Mouse (Mus musculus): ENCODE data around the gene Rps6ka5.

Gene Rps6ka5

DNA sequence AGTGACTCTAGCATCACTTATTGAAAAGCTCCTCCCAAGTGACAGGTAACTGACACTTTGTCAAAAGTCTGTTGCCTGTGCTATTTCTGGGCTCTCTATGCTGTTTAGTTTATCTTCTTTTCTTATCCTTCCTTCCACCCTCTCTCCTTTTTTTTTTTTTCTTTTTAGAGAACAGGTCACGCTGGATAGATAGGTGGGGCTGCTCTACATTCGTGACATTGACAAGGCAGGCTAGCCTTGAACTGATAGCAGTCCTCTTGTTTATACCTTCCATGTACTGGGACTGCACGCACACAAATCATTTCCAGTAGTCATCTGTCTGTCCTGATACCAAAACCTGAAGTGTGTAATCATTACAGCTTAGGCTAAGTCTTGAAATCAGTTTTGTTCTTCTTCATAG lies 132.1 kb downstream of the Rps6ka5 start:
- no peak for DNase-seq (ENCODE audit: low spot score)

DNA sequence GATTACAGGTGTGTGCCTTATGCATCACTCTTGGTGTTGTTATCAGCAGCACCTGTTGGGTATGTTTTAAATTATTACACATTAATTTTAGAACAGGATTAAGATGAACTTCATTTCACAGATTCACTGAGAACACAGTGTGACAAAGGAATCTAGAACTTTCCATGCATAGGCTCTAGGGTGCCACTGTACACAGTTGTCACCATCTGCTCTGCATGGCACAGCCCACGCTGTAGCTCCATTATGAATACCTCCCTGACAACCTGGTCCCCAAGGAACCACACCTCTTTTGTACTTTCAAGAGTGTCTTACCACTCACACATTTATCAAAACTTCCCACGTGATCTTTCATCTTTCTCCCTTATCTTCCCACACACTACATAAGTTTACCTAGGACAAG lies 140.2 kb downstream of the Rps6ka5 start:
- DNase-seq (ENCODE audit: low spot score), result peak; percentile 29

DNA sequence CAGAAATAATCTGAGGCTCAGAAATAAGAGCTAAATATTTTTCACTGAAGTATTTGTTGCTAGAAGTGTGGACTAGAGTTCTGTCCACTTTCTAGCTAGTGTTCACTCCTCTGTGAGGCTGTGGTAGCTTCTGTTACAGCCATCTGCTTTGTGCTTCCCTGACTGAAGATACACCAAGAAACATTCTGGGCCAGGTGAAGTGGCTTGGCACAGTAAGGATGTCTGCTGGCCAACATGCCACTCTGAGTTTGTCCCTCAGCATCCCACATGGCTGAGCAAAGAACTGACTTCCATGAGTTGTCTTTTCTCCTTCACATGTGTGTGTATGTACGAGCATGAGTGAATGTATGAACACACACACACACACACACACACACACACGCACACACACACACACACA lies 147.6 kb downstream of the Rps6ka5 start:
- no peak for DNase-seq (ENCODE audit: low spot score)

DNA sequence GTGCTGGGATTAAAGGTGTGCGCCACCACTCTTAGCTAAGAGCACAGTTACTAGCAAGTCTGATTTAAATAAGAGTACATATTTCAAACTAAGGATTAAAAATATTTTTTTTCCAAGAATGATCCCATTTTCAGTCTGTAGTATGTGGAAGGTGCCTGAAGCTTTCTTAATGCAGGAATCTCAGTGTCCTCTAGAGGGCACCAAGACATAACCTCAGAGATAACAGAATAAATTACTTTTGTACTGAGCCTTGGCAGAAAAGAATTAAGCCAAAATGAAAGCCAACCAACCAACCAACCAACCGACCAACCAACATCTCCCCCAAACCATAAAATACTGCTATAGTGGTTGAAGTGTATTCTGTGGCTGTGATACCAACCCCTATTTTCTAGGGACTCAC lies 148.5 kb downstream of the Rps6ka5 start:
- DNase-seq (ENCODE audit: low spot score), result peak; percentile 82

DNA sequence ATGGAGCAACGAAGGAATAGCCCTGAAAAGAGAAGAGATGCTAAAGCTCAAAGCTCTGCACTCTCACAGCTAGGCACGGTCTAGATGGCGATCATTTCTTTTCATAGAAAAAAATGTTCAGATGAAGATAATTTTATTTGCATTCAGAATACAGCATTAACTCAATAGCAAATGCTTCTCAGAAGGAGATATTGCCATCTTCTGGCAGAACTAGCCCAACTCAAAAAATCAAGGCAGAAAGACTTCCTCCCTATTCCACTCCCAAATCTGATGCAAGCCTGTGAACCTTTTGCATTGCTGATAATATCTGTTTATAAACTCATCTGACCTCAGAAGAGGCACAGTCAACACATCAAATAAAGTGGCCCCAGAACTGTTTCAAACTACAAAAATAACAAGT lies 151.0 kb downstream of the Rps6ka5 start:
- DNase-seq (ENCODE audit: low spot score), result no peak

GRCm38 (mm10) chr12:100570522-100571072 lies 156.2 kb downstream of the Rps6ka5 start:
- no peak for DNase-seq (ENCODE audit: low spot score)

DNA sequence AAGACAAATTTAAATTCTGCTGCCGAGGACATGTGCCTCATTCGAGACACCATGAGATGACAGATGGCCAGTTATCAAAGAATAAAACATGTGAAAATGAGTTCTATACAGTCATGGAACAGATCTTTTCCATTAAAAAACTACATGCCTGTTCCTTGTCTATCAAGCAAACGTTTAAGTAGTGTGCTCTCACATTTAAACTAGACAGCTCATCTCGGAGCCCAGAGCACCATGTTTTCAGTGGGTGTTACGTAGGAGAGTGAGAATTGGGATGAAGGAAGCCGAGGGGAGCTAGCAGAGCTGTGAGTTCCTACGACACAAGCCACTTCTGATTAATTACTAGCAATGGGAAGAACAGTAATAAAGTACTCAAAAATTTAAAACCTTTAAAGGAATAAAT lies 158.0 kb downstream of the Rps6ka5 start:
- DNase-seq (ENCODE audit: low spot score), result peak; percentile 61

- DNase-seq (ENCODE audit: low spot score), result no peak
These were observed 158.7 kb downstream of the Rps6ka5 start for GRCm38 (mm10) chr12:100568105-100568504.

GRCm38 (mm10) chr12:100567627-100568026 lies 159.2 kb downstream of the Rps6ka5 start:
- DNase-seq (ENCODE audit: low spot score), result no peak

GRCm38 (mm10) chr12:100553675-100554074 lies 173.1 kb downstream of the Rps6ka5 start:
- no peak for DNase-seq (ENCODE audit: low spot score)

- DNase-seq (ENCODE audit: low spot score), result no peak
These were observed 174.8 kb downstream of the Rps6ka5 start for GRCm38 (mm10) chr12:100551972-100552371.

DNA sequence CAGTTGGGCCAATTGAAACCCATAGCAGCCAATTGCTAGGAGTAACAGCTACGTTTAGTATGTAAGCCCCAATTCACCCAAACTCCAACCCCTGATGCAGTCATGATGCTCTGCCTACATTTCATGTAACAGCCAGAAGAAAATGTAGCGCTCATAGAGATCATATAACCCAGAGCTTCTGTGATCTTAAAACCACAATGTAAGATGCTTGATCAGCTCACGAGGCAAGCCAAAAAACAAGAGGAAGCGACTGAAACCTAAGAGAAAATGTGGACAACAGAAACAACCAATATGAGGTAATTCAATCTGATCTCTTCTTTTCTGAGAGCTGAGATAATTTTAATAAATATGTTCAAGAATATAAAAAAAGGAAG lies 182.6 kb downstream of the Rps6ka5 start:
- DNase-seq (ENCODE audit: low spot score), result no peak

GRCm38 (mm10) chr12:100543437-100544193 lies 183.2 kb downstream of the Rps6ka5 start:
- DNase-seq (ENCODE audit: low spot score), result no peak

DNA sequence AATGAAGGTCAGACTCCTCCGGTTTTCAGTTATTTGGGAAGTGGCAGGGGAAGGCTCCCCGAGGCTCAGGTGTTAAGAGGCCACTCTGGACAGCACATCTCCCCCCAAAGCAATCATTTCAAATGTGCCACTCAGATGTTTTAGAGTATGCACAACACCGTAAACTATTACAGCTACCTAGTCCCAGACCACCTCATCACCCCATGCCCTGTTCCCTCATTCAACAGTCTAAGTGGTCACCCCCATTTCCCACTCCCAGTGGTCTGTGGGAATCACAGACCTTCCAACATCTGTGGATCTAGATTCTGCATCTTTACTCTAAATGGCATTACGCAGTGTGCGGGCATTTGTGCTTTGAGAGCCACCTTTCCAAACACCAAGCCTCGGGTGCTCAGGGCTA lies 184.3 kb downstream of the Rps6ka5 start:
- DNase-seq (ENCODE audit: low spot score), result no peak

- DNase-seq (ENCODE audit: low spot score), result no peak
These were observed 184.7 kb downstream of the Rps6ka5 start for GRCm38 (mm10) chr12:100542076-100542475.

DNA sequence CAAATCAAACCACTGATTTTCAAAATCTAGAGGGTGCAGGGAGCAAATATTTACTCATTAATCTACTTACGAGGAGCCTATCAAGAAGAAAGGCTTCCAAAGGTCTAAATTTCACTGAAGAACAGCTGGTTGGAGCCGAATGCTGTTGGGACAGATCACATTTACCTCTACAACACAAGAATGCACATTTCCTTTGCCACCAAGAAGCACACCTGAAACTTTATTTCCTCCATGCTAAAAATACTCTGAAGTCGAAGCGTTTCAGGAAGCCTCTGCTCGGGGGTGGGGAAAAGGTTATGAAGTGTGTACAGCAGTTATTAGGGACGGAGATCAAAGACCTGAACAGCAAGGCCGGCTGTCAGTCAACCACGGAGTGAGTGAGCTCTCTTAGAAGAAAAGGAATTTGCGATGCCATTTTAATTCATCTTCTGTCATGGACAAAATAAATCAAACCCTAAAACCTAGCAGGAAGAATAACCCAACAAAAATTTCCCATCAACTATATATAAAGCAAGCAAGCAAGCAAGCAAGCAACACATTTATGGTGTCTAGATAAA lies 187.5 kb downstream of the Rps6ka5 start:
- no peak for DNase-seq (ENCODE audit: low spot score)

DNA sequence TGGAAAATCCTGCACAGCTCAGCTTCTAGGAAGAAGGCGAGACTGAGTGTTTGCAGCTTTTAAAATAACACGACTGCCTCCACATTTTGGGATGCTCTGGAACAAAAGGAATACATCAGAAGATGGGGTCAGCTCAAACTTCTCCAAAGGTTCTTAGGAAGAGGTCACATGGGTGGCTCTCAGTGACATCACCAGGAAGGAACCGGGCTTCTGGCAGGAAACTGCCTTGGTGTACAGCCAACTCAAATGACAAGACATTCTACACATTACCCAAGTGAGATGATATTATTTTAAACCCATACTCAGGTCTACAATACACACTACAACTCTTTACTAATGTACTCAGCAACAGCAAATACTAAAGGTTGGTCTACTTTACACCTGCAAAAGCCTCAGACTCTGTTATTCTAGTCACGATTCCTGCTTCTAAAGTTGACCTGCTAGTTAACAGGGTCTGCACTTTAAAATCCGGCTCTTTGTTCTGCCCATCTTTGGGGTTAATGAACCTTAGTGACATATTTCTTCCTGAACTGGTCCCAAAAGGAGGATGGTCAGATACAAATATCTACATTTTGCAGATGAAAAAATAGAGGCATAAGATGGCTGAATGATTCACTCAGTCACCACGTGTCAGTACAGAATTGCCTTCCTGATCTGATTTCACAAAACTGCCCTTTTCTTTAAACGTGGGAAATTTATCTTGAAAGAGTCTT lies 188.2 kb downstream of the Rps6ka5 start:
- no peak for DNase-seq (ENCODE audit: low spot score)

DNA sequence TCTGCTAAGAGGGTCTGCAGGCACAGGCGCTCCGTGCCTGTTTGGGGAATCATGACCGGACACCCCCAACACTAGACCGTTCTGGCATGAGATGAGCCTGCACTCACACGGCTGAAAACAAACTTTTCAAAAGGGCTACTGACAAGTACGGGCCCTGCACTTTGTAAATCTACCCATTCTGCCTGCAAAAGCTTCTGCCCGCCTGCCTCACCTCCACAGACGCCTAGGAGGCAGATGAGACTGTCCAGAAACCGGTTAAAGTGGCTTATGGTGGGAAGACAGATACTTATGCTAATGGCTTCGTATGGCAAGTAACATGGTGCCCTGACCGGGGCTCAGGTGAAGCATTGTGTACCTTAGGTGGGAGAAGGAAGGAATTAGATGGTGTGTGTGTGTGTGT lies 189.7 kb downstream of the Rps6ka5 start:
- DNase-seq (ENCODE audit: low spot score), result no peak

DNA sequence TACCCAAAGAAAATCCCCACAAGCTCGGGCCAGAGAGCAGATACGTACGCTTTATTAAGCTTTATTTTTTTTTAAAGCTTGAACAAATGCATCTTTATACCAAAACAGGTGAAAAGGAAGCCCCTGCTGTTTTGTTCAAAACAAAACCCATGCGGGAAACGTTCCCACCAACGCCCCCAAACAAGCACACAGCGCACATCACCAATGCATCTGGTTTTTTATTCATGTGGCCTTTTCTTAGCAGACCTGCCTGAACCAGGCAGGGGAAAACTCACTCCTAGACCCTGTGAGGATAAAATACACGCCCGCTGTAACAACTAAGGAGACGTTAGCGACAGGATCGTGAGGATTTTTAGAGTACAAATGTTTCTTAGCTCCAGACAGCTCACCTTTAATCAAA lies 191.8 kb downstream of the Rps6ka5 start:
- no peak for DNase-seq (ENCODE audit: low spot score)

- no peak for DNase-seq (ENCODE audit: low spot score)
These were observed 192.8 kb downstream of the Rps6ka5 start for GRCm38 (mm10) chr12:100534028-100534427.

DNA sequence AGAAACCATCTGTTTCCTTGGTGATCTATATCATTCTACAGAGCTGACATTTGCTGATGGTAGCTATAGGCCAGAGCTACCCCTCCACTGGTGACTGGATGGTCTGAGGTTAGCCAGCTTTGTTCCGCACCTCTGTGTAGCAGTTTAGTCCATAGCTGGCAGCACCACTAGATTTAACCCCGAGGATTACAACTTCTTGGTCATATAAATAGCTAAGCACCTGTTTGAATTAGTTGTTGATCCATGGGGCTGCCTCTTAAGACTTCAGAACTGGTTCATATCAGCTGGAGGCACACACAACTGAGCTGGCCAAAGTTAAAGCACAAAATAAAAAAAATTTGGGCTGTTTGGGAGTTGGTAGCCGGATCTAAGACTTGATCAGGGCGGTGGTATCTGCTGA lies 193.6 kb downstream of the Rps6ka5 start:
- DNase-seq (ENCODE audit: low spot score), result no peak

GRCm38 (mm10) chr12:100531740-100532139 lies 195.0 kb downstream of the Rps6ka5 start:
- DNase-seq (ENCODE audit: low spot score), result no peak

GRCm38 (mm10) chr12:100530871-100531270 lies 195.9 kb downstream of the Rps6ka5 start:
- no peak for DNase-seq (ENCODE audit: low spot score)
